Mouse (Mus musculus) hindbrain, embryonic 13.5 days (tissue): Measurements from ENCODE around the gene Pkp3. TPM values are rescaled to one million over a fixed set of nuclear protein-coding genes. Genes with fewer than 3 reads are reported as not detected.

Experiments
- ATAC-seq: fragments of 200-750 bp; cut with Nextera tagmentation; 2 replicates; pipeline ENCODE4 v1.8.0; 2017; ENCODE audit warnings: moderate TSS enrichment; ENCODE audit not compliant: low FRiP score
- H3K27ac ChIP-seq: fragments of 300-500 bp; sonication (generic); 2 replicates; pipeline ENCODE4 v1.5.1; 2015; ENCODE audit warnings: inconsistent platforms, mild to moderate bottlenecking, moderate library complexity
- H3K27me3 ChIP-seq: fragments of 300-500 bp; sonication (generic); 2 replicates; pipeline ENCODE4 v1.6.1; 2015; ENCODE audit warnings: mild to moderate bottlenecking, inconsistent platforms
- H3K36me3 ChIP-seq: fragments of 300-500 bp; sonication (generic); 2 replicates; pipeline ENCODE4 v1.6.1; 2015; ENCODE audit warnings: mild to moderate bottlenecking, inconsistent platforms
- H3K4me1 ChIP-seq: fragments of 300-500 bp; sonication (generic); replicated peaks from 2 replicates; pipeline ENCODE4 v1.6.1; 2015; ENCODE audit warnings: inconsistent platforms
- H3K4me2 ChIP-seq: fragments of 300-500 bp; sonication (generic); 2 replicates; pipeline ENCODE4 v1.6.1; 2015; ENCODE audit warnings: inconsistent platforms, mild to moderate bottlenecking, moderate library complexity
- H3K4me3 ChIP-seq: fragments of 300-500 bp; sonication (generic); 2 replicates; pipeline ENCODE4 v1.5.1; 2015; ENCODE audit warnings: mild to moderate bottlenecking, inconsistent platforms
- H3K9ac ChIP-seq: fragments of 300-500 bp; sonication (generic); 2 replicates; pipeline ENCODE4 v1.6.1; 2015; ENCODE audit warnings: mild to moderate bottlenecking, inconsistent platforms
- H3K9me3 ChIP-seq: fragments of 300-500 bp; sonication (generic); 2 replicates; pipeline ENCODE4 v1.6.1; 2016; ENCODE audit warnings: inconsistent platforms
- WGBS: fragments of 180-500 bp; shearing (Covaris S2); methylation state at CpG from one replicate; pipeline ENCODE4 v1.1.7; 2015; 5-methylcytosine and 5-hydroxymethylcytosine counted together
- polyA plus RNA-seq: library from polyadenylated mRNA; unstranded; fragments of >200 nt; fragmentation: Nextera tagmentation; extraction: Ambion mirVana; gene quantifications from 2 replicates; pipeline ENCODE4 v1.2.1, GENCODE M21; 2015

Gene Pkp3
- polyA plus RNA-seq, 1 experiment from 2014 or later = 0.27 TPM

DNA sequence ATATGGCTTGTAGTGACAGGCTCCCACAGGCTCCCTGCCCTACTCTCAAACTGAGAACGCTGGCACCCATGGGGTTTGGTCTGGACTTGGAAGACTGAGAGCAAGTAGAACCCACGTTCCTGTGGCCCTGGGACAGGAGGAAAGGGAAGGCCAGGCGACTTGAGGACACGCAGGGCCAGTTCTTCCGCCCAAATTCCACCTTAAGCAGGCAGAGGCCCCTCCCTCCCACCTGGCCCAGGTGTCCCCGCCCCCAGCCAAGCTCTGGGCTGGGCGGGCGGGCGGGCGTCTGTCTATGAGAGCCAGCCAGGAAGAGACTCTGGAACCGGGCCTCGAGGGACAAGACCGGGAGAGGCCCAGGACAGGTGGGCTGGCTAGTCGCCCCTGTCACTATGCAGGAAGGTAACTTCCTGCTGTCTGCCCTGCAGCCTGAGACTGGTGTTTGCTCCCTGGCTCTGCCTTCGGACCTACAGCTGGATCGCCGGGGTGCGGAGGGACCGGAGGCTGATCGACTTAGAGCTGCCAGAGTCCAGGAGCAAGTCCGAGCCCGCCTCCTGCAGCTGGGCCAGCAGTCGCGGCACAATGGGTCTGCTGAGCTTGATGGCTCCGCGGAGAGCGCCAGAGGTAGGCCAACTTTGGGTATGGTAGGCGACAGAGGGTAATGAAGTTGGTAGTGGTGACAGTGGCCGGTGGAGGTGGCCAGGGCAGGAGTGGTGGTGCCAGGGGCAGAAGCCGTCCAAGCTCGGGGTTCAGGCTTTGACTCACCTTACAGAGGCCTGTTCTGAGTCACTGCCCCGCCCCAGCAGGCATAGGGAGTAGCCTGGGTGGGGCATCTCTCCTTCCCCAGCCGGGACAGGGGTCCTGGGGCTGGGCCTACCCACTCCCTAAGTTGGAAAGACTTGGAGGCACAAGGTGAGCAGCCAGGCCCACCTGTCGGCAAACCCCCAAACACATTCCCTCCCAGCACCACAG, 1.7 kb downstream of the Pkp3 start:
- no peaks in the 10 kb centered on the region for H3K4me1 ChIP-seq

DNA sequence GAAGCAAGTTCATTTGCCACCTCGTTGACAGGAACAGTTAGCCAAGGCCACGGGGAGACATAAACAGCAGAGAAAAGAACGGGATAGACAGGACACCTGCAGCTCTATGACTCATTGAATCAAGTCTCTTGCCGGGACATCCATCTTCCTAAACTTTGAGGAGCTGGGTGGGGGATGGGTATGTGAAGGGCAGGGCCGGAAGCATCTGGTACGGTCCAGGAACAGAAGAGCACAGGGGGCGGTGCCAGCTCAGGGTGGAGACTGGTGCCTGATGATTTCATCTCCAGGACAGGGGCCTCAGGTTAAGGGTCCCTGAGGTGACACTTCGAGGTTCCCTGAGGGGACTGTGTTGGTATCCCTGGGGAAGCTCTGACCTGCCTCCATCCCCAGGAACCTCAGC, 9.9 kb downstream of the Pkp3 start:
- WGBS = 40% methylated on average over 8 of the region's 8 CpGs
- peaks cover 59% of the 10 kb centered on the region for H3K27me3 ChIP-seq

More for the DNA sequence above, 1.7 kb downstream of the Pkp3 start:
- no peak overlapping the region for H3K4me3 ChIP-seq
- no peaks in the 10 kb centered on the region for H3K36me3 ChIP-seq
- H3K4me2 ChIP-seq = no peak overlapping the region
- H3K27me3 ChIP-seq = peaks cover 19% of the 10 kb centered on the region
- H3K27ac ChIP-seq = no peak overlapping the region
- no peaks in the 10 kb centered on the region for H3K9me3 ChIP-seq
- no peak for ATAC-seq
- H3K9ac ChIP-seq = no peak overlapping the region
- 32% methylated on average over 34 of the region's 34 CpGs for WGBS

DNA sequence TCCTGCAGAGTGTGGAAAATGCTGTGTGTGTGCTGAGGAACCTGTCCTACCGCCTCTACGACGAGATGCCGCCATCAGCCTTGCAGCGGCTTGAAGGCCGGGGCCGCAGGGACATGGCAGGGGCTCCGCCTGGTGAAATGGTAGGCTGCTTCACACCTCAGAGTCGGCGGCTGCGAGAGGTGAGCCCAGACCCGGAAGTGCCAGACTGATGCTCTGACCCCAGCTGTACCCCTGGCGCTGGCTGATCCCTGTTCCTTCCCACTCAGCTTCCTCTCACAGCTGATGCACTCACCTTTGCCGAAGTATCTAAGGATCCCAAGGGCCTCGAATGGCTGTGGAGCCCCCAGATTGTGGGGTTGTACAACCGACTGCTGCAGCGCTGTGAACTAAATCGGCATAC, 10.5 kb downstream of the Pkp3 start:
- Histone ChIP-seq H3K9me3 (no peaks in the 10 kb centered on the region), H3K27me3 (peaks cover 62% of the 10 kb centered on the region), H3K4me1 (peaks cover 19% of the 10 kb centered on the region), H3K4me3 (no peak overlapping the region), H3K36me3 (no peaks in the 10 kb centered on the region), H3K9ac (no peak overlapping the region), H3K27ac (no peak overlapping the region), H3K4me2 (0 out of 2 replicates have a peak overlapping the region, but pooled peaks have one; percentile 15)
- no peak for ATAC-seq
- WGBS = 21% methylated on average over 18 of the region's 18 CpGs

More for the DNA sequence above, 9.9 kb downstream of the Pkp3 start:
- no peak overlapping the region for H3K4me2 ChIP-seq
- H3K4me1 ChIP-seq = peaks cover 19% of the 10 kb centered on the region
- H3K9me3 ChIP-seq = no peaks in the 10 kb centered on the region
- H3K4me3 ChIP-seq = no peak overlapping the region
- no peak overlapping the region for H3K9ac ChIP-seq
- ATAC-seq = no peak
- H3K36me3 ChIP-seq = no peaks in the 10 kb centered on the region
- H3K27ac ChIP-seq = no peak overlapping the region

- WGBS = 61% methylated on average over 8 of the region's 8 CpGs
- no peaks in the 10 kb centered on the region for H3K9me3 ChIP-seq
- no peak overlapping the region for H3K27ac ChIP-seq
- H3K4me2 ChIP-seq = no peak overlapping the region
- ATAC-seq = no peak
- H3K9ac ChIP-seq = no peak overlapping the region
- H3K4me3 ChIP-seq = no peak overlapping the region
- H3K27me3 ChIP-seq = peaks cover 68% of the 10 kb centered on the region
- H3K4me1 ChIP-seq = peaks cover 22% of the 10 kb centered on the region
- H3K36me3 ChIP-seq = no peaks in the 10 kb centered on the region
These were observed 12.2 kb downstream of the Pkp3 start for GRCm38 (mm10) chr7:141090228-141090627.

DNA sequence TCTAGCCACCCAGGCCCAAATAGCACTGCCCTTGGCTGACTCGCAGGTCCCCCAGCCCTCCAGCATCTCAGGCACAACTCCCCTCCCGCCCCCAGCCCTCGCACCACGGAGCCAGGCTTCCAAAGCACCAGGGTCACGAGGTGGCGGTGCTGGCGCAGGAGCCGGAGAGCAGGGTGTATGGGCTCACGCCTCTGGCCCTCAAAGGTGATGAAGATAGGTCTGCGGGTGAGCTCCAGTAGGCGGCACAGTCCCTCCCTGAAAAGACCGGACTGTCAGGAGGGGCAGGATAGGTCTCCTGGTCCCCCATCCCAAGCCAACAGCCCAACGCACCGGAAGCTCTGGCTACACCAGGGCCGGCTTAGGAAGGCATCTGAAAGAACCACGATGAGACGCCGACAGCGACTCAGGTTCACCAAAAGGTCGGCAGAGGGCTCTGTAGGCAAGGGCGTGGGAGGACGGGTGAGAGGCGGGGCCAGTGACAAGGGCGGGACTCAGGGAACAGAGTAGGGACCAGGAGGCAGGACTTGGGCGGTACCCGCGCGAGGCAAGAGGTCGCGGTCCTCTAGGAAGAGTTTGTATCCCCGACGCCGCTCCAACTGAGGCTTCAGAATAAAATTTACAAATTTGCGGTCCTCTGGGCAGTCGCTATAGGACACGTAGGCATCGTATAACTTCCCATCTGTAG, 14.2 kb downstream of the Pkp3 start:
- WGBS = 8% methylated on average over 37 of the region's 37 CpGs

DNA sequence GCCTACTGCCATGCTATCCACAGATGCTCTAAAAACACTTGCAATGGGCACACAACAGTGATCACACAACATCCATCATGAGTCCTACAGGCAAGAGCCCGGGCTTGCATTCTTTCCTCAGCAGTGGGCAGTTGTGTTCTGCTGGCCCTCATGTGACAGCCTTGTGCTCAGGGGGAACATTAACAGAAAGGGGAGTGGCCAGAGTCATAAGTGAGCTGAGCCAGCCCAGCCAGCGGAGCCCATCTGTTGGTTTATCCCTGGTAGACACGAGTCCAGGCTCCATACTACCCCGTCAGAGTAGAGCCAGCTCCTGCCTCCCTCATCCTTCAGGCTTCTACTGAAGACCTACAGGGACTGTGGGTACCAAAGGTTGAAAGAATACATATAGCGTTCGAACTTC, 15.9 kb downstream of the Pkp3 start:
- Histone ChIP-seq H3K27ac (no peak overlapping the region), H3K9ac (no peak overlapping the region), H3K27me3 (peaks cover 72% of the 10 kb centered on the region), H3K4me3 (no peak overlapping the region), H3K4me2 (no peak overlapping the region), H3K36me3 (no peaks in the 10 kb centered on the region), H3K9me3 (no peaks in the 10 kb centered on the region), H3K4me1 (peaks cover 12% of the 10 kb centered on the region)
- WGBS = 74% methylated on average over 6 of the region's 6 CpGs
- ATAC-seq = no peak

More for the DNA sequence above, 14.2 kb downstream of the Pkp3 start:
- H3K36me3 ChIP-seq = no peaks in the 10 kb centered on the region
- peak overlapping the region; percentile 15 for H3K4me3 ChIP-seq
- H3K27ac ChIP-seq = no peak overlapping the region
- no peaks in the 10 kb centered on the region for H3K9me3 ChIP-seq
- peaks cover 76% of the 10 kb centered on the region for H3K27me3 ChIP-seq
- peaks cover 22% of the 10 kb centered on the region for H3K4me1 ChIP-seq
- ATAC-seq = peak; percentile 73; the same call in 1 of the 2 replicates
- peak overlapping the region; percentile 47 for H3K4me2 ChIP-seq
- no peak overlapping the region for H3K9ac ChIP-seq

DNA sequence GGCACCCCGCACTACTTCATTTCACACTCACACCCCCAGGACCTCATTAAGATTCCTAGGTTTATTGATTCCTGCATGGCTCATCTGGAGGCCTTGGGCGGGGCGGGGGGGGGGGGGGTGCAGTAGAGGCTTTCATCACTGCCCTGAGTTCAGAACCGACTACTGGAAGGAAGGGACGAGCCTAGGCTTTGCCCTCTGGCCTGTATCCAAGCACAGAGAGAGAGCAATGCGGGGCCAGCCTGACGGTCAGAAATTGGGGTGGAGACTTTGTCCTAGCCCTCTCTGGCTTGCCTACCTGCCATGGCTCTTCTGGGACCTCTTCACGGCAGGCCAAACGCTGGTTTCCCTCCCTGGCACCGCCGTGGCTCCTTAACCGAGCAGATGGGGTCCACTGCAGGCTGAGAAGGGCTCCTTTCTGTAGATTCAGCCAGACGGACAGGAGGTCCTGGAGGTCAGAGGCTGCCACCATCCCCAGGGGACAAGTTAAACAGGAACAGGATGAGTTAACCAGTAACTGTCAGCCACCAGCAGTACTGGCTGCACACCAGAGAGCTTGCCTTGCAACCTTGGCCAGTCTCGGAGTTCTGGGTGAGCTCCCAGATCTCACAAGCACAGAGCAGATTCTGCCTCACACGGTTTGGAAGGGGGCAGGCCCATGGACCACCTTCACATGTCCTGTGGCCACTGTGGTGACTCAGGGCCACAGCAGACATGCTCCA, 16.6 kb downstream of the Pkp3 start:
- Histone ChIP-seq H3K27ac (no peak overlapping the region), H3K9ac (no peak overlapping the region), H3K36me3 (no peaks in the 10 kb centered on the region), H3K9me3 (no peaks in the 10 kb centered on the region), H3K4me2 (no peak overlapping the region), H3K4me3 (no peak overlapping the region), H3K4me1 (peaks cover 15% of the 10 kb centered on the region), H3K27me3 (peaks cover 72% of the 10 kb centered on the region)
- WGBS = 56% methylated on average over 15 of the region's 15 CpGs
- no peak for ATAC-seq

GRCm38 (mm10) chr7:141096021-141096420, 18.0 kb downstream of the Pkp3 start:
- no peak for ATAC-seq
- H3K36me3 ChIP-seq = no peaks in the 10 kb centered on the region
- WGBS = 76% methylated on average over 6 of the region's 6 CpGs
- H3K27me3 ChIP-seq = peaks cover 72% of the 10 kb centered on the region
- no peak overlapping the region for H3K4me3 ChIP-seq
- H3K4me2 ChIP-seq = no peak overlapping the region
- no peak overlapping the region for H3K9ac ChIP-seq
- no peaks in the 10 kb centered on the region for H3K9me3 ChIP-seq
- H3K4me1 ChIP-seq = peaks cover 24% of the 10 kb centered on the region
- H3K27ac ChIP-seq = no peak overlapping the region

DNA sequence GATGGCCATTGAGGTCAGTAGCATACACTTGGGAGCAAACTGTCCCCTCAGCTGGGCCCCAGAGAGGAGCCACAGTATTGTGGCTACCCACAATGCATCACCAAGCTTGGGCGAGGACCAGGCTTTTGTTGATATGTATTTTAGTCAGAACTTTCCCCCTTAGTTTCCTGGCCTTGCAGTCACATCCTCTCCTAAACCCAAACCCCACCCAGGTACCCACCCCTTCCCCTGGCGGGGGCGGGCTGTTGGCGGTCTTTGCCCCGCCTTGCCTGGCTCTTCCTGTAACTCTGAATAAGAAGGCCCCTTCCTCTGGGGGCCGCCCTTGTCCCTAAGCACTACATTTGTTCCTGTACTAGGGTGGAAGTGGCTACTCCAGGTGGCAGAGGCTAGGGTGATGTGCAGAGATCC, 18.6 kb downstream of the Pkp3 start:
- Histone ChIP-seq H3K9me3 (no peaks in the 10 kb centered on the region), H3K4me3 (no peak overlapping the region), H3K4me2 (no peak overlapping the region), H3K4me1 (peaks cover 24% of the 10 kb centered on the region), H3K36me3 (no peaks in the 10 kb centered on the region), H3K27me3 (peaks cover 72% of the 10 kb centered on the region), H3K9ac (no peak overlapping the region), H3K27ac (no peak overlapping the region)
- 51% methylated on average over 6 of the region's 6 CpGs for WGBS
- ATAC-seq = no peak

GRCm38 (mm10) chr7:141097177-141097576, 19.2 kb downstream of the Pkp3 start:
- ATAC-seq = no peak
- H3K36me3 ChIP-seq = no peaks in the 10 kb centered on the region
- peaks cover 72% of the 10 kb centered on the region for H3K27me3 ChIP-seq
- no peak overlapping the region for H3K4me3 ChIP-seq
- H3K9ac ChIP-seq = no peak overlapping the region
- 81% methylated on average over 5 of the region's 5 CpGs for WGBS
- no peaks in the 10 kb centered on the region for H3K9me3 ChIP-seq
- H3K4me2 ChIP-seq = no peak overlapping the region
- peaks cover 22% of the 10 kb centered on the region for H3K4me1 ChIP-seq
- no peak overlapping the region for H3K27ac ChIP-seq

DNA sequence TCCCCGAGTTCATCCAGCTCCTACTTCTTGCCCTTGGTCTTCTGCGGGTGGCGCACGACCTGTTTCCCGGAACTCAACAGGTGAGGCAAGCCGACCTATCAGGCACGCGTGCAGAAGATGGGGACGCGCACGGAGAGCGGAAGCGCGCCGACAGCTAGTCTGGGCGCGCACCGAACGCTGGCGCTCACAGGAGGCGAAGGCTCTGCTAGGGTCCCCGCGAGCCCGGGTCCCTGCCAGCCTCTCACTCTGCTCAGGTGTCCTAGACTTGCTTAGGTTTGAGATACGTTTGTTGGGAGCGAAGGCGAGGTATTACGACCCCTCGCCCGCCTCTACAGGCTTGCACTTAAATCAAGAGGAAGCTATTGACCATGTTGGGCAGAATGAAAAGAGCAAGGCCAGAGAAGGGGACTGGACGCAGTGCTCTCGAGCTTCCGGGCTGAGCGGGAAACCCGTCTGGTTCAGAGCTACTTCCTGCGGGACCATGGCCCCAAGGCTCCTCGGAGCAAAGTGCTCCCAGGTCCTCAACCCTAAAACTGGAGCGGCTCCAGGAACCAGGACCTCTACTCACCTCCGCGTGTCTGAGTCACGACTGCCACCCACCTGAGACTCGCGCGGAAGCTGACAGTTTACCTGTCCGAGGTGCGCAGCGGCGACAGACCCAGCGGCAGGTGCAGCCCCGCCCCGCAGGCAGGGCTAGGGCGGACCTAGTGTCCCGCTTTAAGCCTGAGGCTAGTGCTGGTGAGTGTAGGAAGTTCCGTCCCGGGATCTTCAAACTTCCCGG, 22.1 kb downstream of the Pkp3 start, which contains the start of gene Sigirr:
Gene Sigirr (minus strand): TSS at position 662 of the 781 bp plus-strand sequence.
- H3K27me3 ChIP-seq = peaks cover 66% of the 10 kb centered on the region
- H3K4me1 ChIP-seq = peaks cover 12% of the 10 kb centered on the region
- WGBS = 1% methylated on average over 56 of the region's 56 CpGs
- peak within 1 kb of the TSS; percentile 45 for H3K4me3 ChIP-seq
- peak within 1 kb of the TSS; percentile 77 for H3K4me2 ChIP-seq
- no peak within 1 kb of the TSS for H3K27ac ChIP-seq
- ATAC-seq = no peak
- H3K9me3 ChIP-seq = no peaks in the 10 kb centered on the region
- H3K36me3 ChIP-seq = no peaks in the 10 kb centered on the region
- peak within 1 kb of the TSS; percentile 63 for H3K9ac ChIP-seq
